Mouse (Mus musculus) kidney, embryonic 16.5 days (tissue): ENCODE results near the gene Glud1. TPM values are rescaled to one million over a fixed set of nuclear protein-coding genes. Genes with fewer than 3 reads are reported as not detected.
"Not testable (repeated sequence)": the region's sequence is repeated elsewhere in the genome, so short reads cannot be mapped to it uniquely, and the experiment has no call there.

Source experiments
- ATAC-seq: fragments of 200-750 bp; cut with Nextera tagmentation; 2 replicates; pipeline ENCODE4 v1.8.0; 2017; ENCODE audit warnings: moderate TSS enrichment; ENCODE audit not compliant: low FRiP score, low TSS enrichment
- H3K27ac ChIP-seq: fragments of 300-500 bp; sonication (generic); 2 replicates; pipeline ENCODE4 v1.5.1; 2014; ENCODE audit warnings: low read length
- H3K27me3 ChIP-seq: fragments of 300-500 bp; sonication (generic); 2 replicates; pipeline ENCODE4 v1.6.1; 2014; ENCODE audit warnings: low read length, control low read depth, mixed read lengths; ENCODE audit not compliant: insufficient read depth
- H3K36me3 ChIP-seq: fragments of 300-500 bp; sonication (generic); 2 replicates; pipeline ENCODE4 v1.6.1; 2014; ENCODE audit warnings: low read length, control low read depth, mixed read lengths; ENCODE audit not compliant: insufficient read depth
- H3K4me1 ChIP-seq: fragments of 300-500 bp; sonication (generic); 2 replicates; pipeline ENCODE4 v1.6.1; 2014; ENCODE audit warnings: low read length, control low read depth, mixed read lengths; ENCODE audit not compliant: insufficient read depth
- H3K4me2 ChIP-seq: fragments of 300-500 bp; sonication (generic); replicated peaks from 2 replicates; pipeline ENCODE4 v1.6.1; 2014; ENCODE audit warnings: low read depth, low read length
- H3K4me3 ChIP-seq: fragments of 300-500 bp; sonication (generic); 2 replicates; pipeline ENCODE4 v1.5.1; 2014; ENCODE audit warnings: mild to moderate bottlenecking, low read length
- H3K9ac ChIP-seq: fragments of 300-500 bp; sonication (generic); replicated peaks from 2 replicates; pipeline ENCODE4 v1.6.1; 2014; ENCODE audit warnings: low read length
- H3K9me3 ChIP-seq: fragments of 300-500 bp; sonication (generic); 2 replicates; pipeline ENCODE4 v1.6.1; 2016; ENCODE audit warnings: low read length, control low read depth
- WGBS: fragments of 180-500 bp; shearing (Covaris S2); extraction: QIAGEN DNeasy Blood & Tissue Kit; methylation state at CpG from one replicate; pipeline ENCODE4 v1.1.7; 2014; 5-methylcytosine and 5-hydroxymethylcytosine counted together
- polyA plus RNA-seq: library from polyadenylated mRNA; unstranded; fragments of >200 nt; fragmentation: Nextera tagmentation; extraction: Ambion mirVana; gene quantifications from 2 replicates; pipeline ENCODE4 v1.2.1, GENCODE M21; 2015

The Glud1 gene
- polyA plus RNA-seq, 1 experiment from 2014 or later: 116 TPM

GRCm38 (mm10) chr14:34309266-34309665, 1.3 kb upstream of the Glud1 start:
- Histone ChIP-seq H3K27me3 (no peaks in the 10 kb centered on the region), H3K36me3 (no peaks in the 10 kb centered on the region), H3K4me2 (peak overlapping the region; percentile 77; the same call in 1 of the 2 replicates), H3K27ac (no peak overlapping the region), H3K4me3 (no peak overlapping the region), H3K4me1 (peaks cover 20% of the 10 kb centered on the region), H3K9ac (no peak overlapping the region; the same call in 1 of the 2 replicates), H3K9me3 (no peaks in the 10 kb centered on the region)
- WGBS: 93% methylated on average over 4 of the region's 4 CpGs
- ATAC-seq: no peak

GRCm38 (mm10) chr14:34309907-34310233, 657 bp upstream of the Glud1 start:
- Histone ChIP-seq H3K36me3 (no peaks in the 10 kb centered on the region), H3K27me3 (no peaks in the 10 kb centered on the region), H3K4me3 (peak overlapping the region; percentile 99), H3K9ac (peak overlapping the region; percentile 83), H3K27ac (peak overlapping the region; percentile 99), H3K4me2 (peak overlapping the region; percentile 77), H3K9me3 (no peaks in the 10 kb centered on the region), H3K4me1 (peaks cover 23% of the 10 kb centered on the region)
- WGBS: 10% methylated on average over 5 of the region's 5 CpGs
- ATAC-seq: no peak

- WGBS: under 1% methylated on average over 45 of the region's 47 CpGs
- peak; percentile 16 for ATAC-seq
- H3K9me3 ChIP-seq: no peaks in the 10 kb centered on the region
Measured at GRCm38 (mm10) chr14:34311021-34311631, 599 bp downstream of the Glud1 start.

GRCm38 (mm10) chr14:34311691-34312090, 1.2 kb downstream of the Glud1 start:
- ATAC-seq: no peak

More at GRCm38 (mm10) chr14:34311021-34311631, 599 bp downstream of the Glud1 start:
- Histone ChIP-seq H3K27ac (peak overlapping the region; percentile 96), H3K4me3 (peak overlapping the region; percentile 99), H3K9ac (peak overlapping the region; percentile 96), H3K36me3 (no peaks in the 10 kb centered on the region), H3K27me3 (no peaks in the 10 kb centered on the region), H3K4me1 (peaks cover 28% of the 10 kb centered on the region), H3K4me2 (peak overlapping the region; percentile 77)

GRCm38 (mm10) chr14:34312339-34313048, 2.0 kb downstream of the Glud1 start:
- Histone ChIP-seq H3K9me3 (no peaks in the 10 kb centered on the region), H3K36me3 (0 out of 2 replicates have a peak, but pooled peaks cover 4% of the 10 kb centered on the region), H3K27ac (peak overlapping the region; percentile 34; the same call in 1 of the 2 replicates), H3K4me2 (peak overlapping the region; percentile 77), H3K4me1 (peaks cover 28% of the 10 kb centered on the region), H3K4me3 (peak overlapping the region; percentile 99), H3K27me3 (no peaks in the 10 kb centered on the region), H3K9ac (peak overlapping the region; percentile 51)
- no peak for ATAC-seq
- WGBS: 11% methylated on average over 6 of the region's 6 CpGs

More at GRCm38 (mm10) chr14:34311691-34312090, 1.2 kb downstream of the Glud1 start:
- Histone ChIP-seq H3K9me3 (no peaks in the 10 kb centered on the region), H3K27ac (peak overlapping the region; percentile 96), H3K4me3 (peak overlapping the region; percentile 99), H3K36me3 (no peaks in the 10 kb centered on the region), H3K4me2 (peak overlapping the region; percentile 77), H3K4me1 (peaks cover 28% of the 10 kb centered on the region), H3K27me3 (no peaks in the 10 kb centered on the region), H3K9ac (peak overlapping the region; percentile 96)
- WGBS: under 1% methylated on average over 4 of the region's 4 CpGs

- Histone ChIP-seq H3K27ac (no peak overlapping the region), H3K4me2 (peak overlapping the region; percentile 29; the same call in 1 of the 2 replicates)
Measured at GRCm38 (mm10) chr14:34313612-34314011, 3.1 kb downstream of the Glud1 start.

GRCm38 (mm10) chr14:34314383-34314782, 3.9 kb downstream of the Glud1 start:
- Histone ChIP-seq H3K4me2 (peak overlapping the region; percentile 29; the same call in 1 of the 2 replicates), H3K4me1 (peaks cover 28% of the 10 kb centered on the region)
- H3K27me3 ChIP-seq, H3K9me3 ChIP-seq, H3K27ac ChIP-seq, H3K9ac ChIP-seq, H3K36me3 ChIP-seq, H3K4me3 ChIP-seq, ATAC-seq: not testable (repeated sequence)
- 84% methylated on average over 8 of the region's 8 CpGs for WGBS

More at GRCm38 (mm10) chr14:34313612-34314011, 3.1 kb downstream of the Glud1 start:
- 90% methylated on average over 3 of the region's 3 CpGs for WGBS
- Histone ChIP-seq H3K4me1 (peaks cover 28% of the 10 kb centered on the region), H3K27me3 (no peaks in the 10 kb centered on the region), H3K9me3 (no peaks in the 10 kb centered on the region), H3K9ac (no peak overlapping the region), H3K36me3 (0 out of 2 replicates have a peak, but pooled peaks cover 9% of the 10 kb centered on the region), H3K4me3 (no peak overlapping the region)
- ATAC-seq: no peak

GRCm38 (mm10) chr14:34314796-34315195, 4.3 kb downstream of the Glud1 start:
- WGBS: 75% methylated on average over 3 of the region's 3 CpGs
- Histone ChIP-seq H3K4me3 (no peak overlapping the region), H3K27me3 (no peaks in the 10 kb centered on the region), H3K4me2 (0 out of 2 replicates have a peak overlapping the region, but pooled peaks have one; percentile 18), H3K9me3 (no peaks in the 10 kb centered on the region), H3K36me3 (0 out of 2 replicates have a peak, but pooled peaks cover 11% of the 10 kb centered on the region), H3K4me1 (peaks cover 28% of the 10 kb centered on the region), H3K9ac (no peak overlapping the region), H3K27ac (no peak overlapping the region)
- ATAC-seq: no peak

GRCm38 (mm10) chr14:34316346-34316745, 5.8 kb downstream of the Glud1 start:
- H3K9me3 ChIP-seq: no peaks in the 10 kb centered on the region
- no peak for ATAC-seq
- H3K36me3 ChIP-seq: peaks cover 22% of the 10 kb centered on the region; the same call in 1 of the 2 replicates
- no peak overlapping the region for H3K9ac ChIP-seq
- no peak overlapping the region for H3K4me3 ChIP-seq
- peaks cover 28% of the 10 kb centered on the region for H3K4me1 ChIP-seq
- WGBS: 76% methylated on average over 2 of the region's 2 CpGs
- no peak overlapping the region for H3K4me2 ChIP-seq
- no peak overlapping the region for H3K27ac ChIP-seq
- H3K27me3 ChIP-seq: no peaks in the 10 kb centered on the region

GRCm38 (mm10) chr14:34317431-34317830, 6.9 kb downstream of the Glud1 start:
- H3K36me3 ChIP-seq: peaks cover 26% of the 10 kb centered on the region
- H3K27ac ChIP-seq: no peak overlapping the region
- no peak overlapping the region for H3K4me3 ChIP-seq
- H3K9me3 ChIP-seq: no peaks in the 10 kb centered on the region
- no peaks in the 10 kb centered on the region for H3K27me3 ChIP-seq
- WGBS: 89% methylated on average over 3 of the region's 3 CpGs
- no peak overlapping the region for H3K9ac ChIP-seq
- ATAC-seq: no peak
- peaks cover 24% of the 10 kb centered on the region for H3K4me1 ChIP-seq
- no peak overlapping the region for H3K4me2 ChIP-seq
